Mouse (Mus musculus) cerebellum, postnatal 25 days (tissue): ENCODE results near the gene Dmbt1.
A peak's percentile ranks its signal among the peaks of the same experiment; 100 is the strongest.
"Not testable (repeated sequence)": the region's sequence is repeated elsewhere in the genome, so short reads cannot be mapped to it uniquely, and the experiment has no call there.

Experiments
- DNase-seq, 2 experiments: peaks; one replicate each; pipeline ENCODE4 v3.0.0; 2021; ENCODE audit warnings: mixed read lengths in 2 of 2

The Dmbt1 gene

GRCm38 (mm10) chr7:131054808-131055370, 23.0 kb downstream of the Dmbt1 start:
- peak in 1 of 2 experiments; percentile 35 for DNase-seq

GRCm38 (mm10) chr7:131057918-131058317, 26.1 kb downstream of the Dmbt1 start:
- not testable (repeated sequence) for DNase-seq

- peak in 1 of 2 experiments; percentile 24 for DNase-seq
Measured at GRCm38 (mm10) chr7:131059808-131060207, 28.0 kb downstream of the Dmbt1 start.

GRCm38 (mm10) chr7:131062541-131062940, 30.7 kb downstream of the Dmbt1 start:
- peak in 1 of 2 experiments; percentile 24 for DNase-seq

GRCm38 (mm10) chr7:131068191-131068590, 36.3 kb downstream of the Dmbt1 start:
- peak; percentile 16 to 44 for DNase-seq

- not testable (repeated sequence) for DNase-seq
Measured at GRCm38 (mm10) chr7:131073476-131073875, 41.6 kb downstream of the Dmbt1 start.

- not testable (repeated sequence) for DNase-seq
Measured at GRCm38 (mm10) chr7:131074098-131074497, 42.2 kb downstream of the Dmbt1 start.

GRCm38 (mm10) chr7:131075956-131076355, 44.1 kb downstream of the Dmbt1 start:
- DNase-seq, result peak in 1 of 2 experiments; percentile 48

- DNase-seq, result not testable (repeated sequence)
Measured at GRCm38 (mm10) chr7:131082403-131082802, 50.5 kb downstream of the Dmbt1 start.

- DNase-seq, result peak; percentile 71 to 87
Measured at GRCm38 (mm10) chr7:131112486-131112885, 80.6 kb downstream of the Dmbt1 start.

- peak; percentile 57 to 72 for DNase-seq
Measured at GRCm38 (mm10) chr7:131113676-131114075, 81.8 kb downstream of the Dmbt1 start.

GRCm38 (mm10) chr7:131114434-131114833, 82.6 kb downstream of the Dmbt1 start:
- DNase-seq, result peak; percentile 58 to 71

GRCm38 (mm10) chr7:131122210-131122807, 90.5 kb downstream of the Dmbt1 start:
- no peak for DNase-seq

- no peak for DNase-seq
Measured at GRCm38 (mm10) chr7:131130021-131130420, 98.2 kb downstream of the Dmbt1 start.

- DNase-seq, result no peak
Measured at GRCm38 (mm10) chr7:131133181-131133580, 101.3 kb downstream of the Dmbt1 start.

- DNase-seq, result no peak
Measured at GRCm38 (mm10) chr7:131146214-131146613, 114.4 kb downstream of the Dmbt1 start, which contains the start of gene 4933402N03Rik. TSS of gene 4933402N03Rik (minus strand) at chr7:131146314.

- no peak for DNase-seq
Measured at GRCm38 (mm10) chr7:131150179-131150578, 118.3 kb downstream of the Dmbt1 start.

GRCm38 (mm10) chr7:131153044-131153443, 121.2 kb downstream of the Dmbt1 start:
- DNase-seq, result no peak

- DNase-seq, result no peak
Measured at GRCm38 (mm10) chr7:131162251-131162650, 130.4 kb downstream of the Dmbt1 start.

- DNase-seq, result no peak
Measured at GRCm38 (mm10) chr7:131167771-131168170, 135.9 kb downstream of the Dmbt1 start.

- DNase-seq, result no peak
Measured at GRCm38 (mm10) chr7:131169099-131169498, 137.2 kb downstream of the Dmbt1 start.
